Mouse (Mus musculus) megakaryocyte, embryonic 14.5 days (primary cell): ENCODE measurements around the gene Haus2.

Experiments used
- FLI1 ChIP-seq: IDR thresholded peaks from 2 replicates; pipeline ENCODE4 v1.6.1; 2012; ENCODE audit warnings: low read length, inconsistent platforms, mixed read lengths
- GATA1 ChIP-seq: IDR thresholded peaks from 3 replicates; pipeline ENCODE4 v1.6.1; 2012; ENCODE audit warnings: mixed read lengths, low read length, inconsistent platforms, borderline replicate concordance

- TF ChIP-seq GATA1, result no peak
- TF ChIP-seq FLI1, result no peak
Observed at GRCm38 (mm10) chr2:120659318-120659717, 50.1 kb downstream of the Haus2 start.
